Mouse (Mus musculus): ENCODE measurements around the gene Gtpbp1. TPM values are rescaled to one million over a fixed set of nuclear protein-coding genes. Genes with fewer than 3 reads are reported as not detected.

Gene Gtpbp1
- polyA plus RNA-seq, 1 experiment: 34.9 TPM

- H3K4me3 ChIP-seq (ENCODE audit: low read depth, low read length): no peak overlapping the region
- peaks cover 39% of the 10 kb centered on the region for H3K36me3 ChIP-seq (ENCODE audit: control insufficient read depth, insufficient read depth, low read length)
- no peaks in the 10 kb centered on the region for H3K27me3 ChIP-seq (ENCODE audit: control insufficient read depth, insufficient read depth, low read length)
- TF ChIP-seq CTCF (IDR thresholded peaks at IDR 0.05; ENCODE audit: extremely low read depth, insufficient read length, insufficient replicate concordance, low read depth, low read length): peak; percentile 58; the same call in 1 of the 2 replicates
- TF ChIP-seq POLR2A (IDR thresholded peaks at IDR 0.05; ENCODE audit: low read depth, low read length): no peak
- no peaks in the 10 kb centered on the region for H3K4me1 ChIP-seq (ENCODE audit: control insufficient read depth, insufficient read depth, insufficient read length, low read length)
- no peak overlapping the region for H3K27ac ChIP-seq (ENCODE audit: insufficient read depth, low read depth, low read length)
- 28% methylated on average over 1 of the region's 1 CpGs for WGBS
These were observed 32.8 kb downstream of the Gtpbp1 start for GRCm38 (mm10) chr15:79723439-79723838.

DNA sequence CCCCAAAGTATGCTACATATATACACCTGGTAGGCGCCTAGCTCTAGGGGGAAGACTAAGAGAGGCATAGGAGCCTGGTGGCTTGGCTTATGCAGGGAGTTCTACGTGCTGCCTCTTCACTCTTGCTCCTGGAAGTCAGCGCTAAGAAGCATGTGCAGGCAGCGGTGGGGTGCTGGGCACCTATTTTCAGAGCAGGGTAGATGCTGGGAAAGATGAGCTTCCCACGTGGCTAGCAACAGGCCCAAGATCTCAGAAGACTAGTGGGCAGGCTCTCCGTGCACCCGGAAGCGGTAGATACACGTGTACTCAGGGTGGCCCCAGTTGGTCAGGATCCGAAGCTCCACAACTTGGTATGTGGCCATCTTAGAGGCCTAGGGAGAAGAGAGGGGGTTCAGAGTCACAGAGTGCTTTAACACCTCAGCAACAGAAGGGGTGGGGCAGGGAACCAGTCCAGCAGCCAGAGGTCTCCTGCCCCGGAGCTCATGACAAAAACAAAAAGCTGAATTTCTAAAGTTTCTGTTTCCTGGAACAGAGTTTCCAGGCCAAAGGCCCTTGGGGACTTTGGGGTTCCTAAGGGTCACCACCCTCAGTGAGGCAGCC is 34.6 kb downstream of the Gtpbp1 start:
- Histone ChIP-seq H3K36me3 (ENCODE audit: control insufficient read depth, insufficient read depth, low read length) (peaks cover 31% of the 10 kb centered on the region), H3K4me1 (ENCODE audit: control insufficient read depth, insufficient read depth, insufficient read length, low read length) (0 out of 2 replicates have a peak, but pooled peaks cover 2% of the 10 kb centered on the region), H3K27me3 (ENCODE audit: control insufficient read depth, insufficient read depth, low read length) (no peaks in the 10 kb centered on the region), H3K4me3 (ENCODE audit: low read depth, low read length) (no peak overlapping the region), H3K27ac (ENCODE audit: insufficient read depth, low read depth, low read length) (no peak overlapping the region)
- TF ChIP-seq CTCF (IDR thresholded peaks at IDR 0.05; ENCODE audit: extremely low read depth, insufficient read length, insufficient replicate concordance, low read depth, low read length): no peak
- no peak for TF ChIP-seq POLR2A (IDR thresholded peaks at IDR 0.05; ENCODE audit: low read depth, low read length)
- 85% methylated on average over 11 of the region's 11 CpGs for WGBS

- H3K27ac ChIP-seq (ENCODE audit: insufficient read depth, low read depth, low read length): no peak overlapping the region
- TF ChIP-seq CTCF (IDR thresholded peaks at IDR 0.05; ENCODE audit: extremely low read depth, insufficient read length, insufficient replicate concordance, low read depth, low read length): no peak
- TF ChIP-seq POLR2A (IDR thresholded peaks at IDR 0.05; ENCODE audit: low read depth, low read length): no peak
- 0 out of 2 replicates have a peak, but pooled peaks cover 2% of the 10 kb centered on the region for H3K4me1 ChIP-seq (ENCODE audit: control insufficient read depth, insufficient read depth, insufficient read length, low read length)
- 97% methylated on average over 6 of the region's 6 CpGs for WGBS
- peaks cover 25% of the 10 kb centered on the region for H3K36me3 ChIP-seq (ENCODE audit: control insufficient read depth, insufficient read depth, low read length)
- H3K27me3 ChIP-seq (ENCODE audit: control insufficient read depth, insufficient read depth, low read length): no peaks in the 10 kb centered on the region
- H3K4me3 ChIP-seq (ENCODE audit: low read depth, low read length): no peak overlapping the region
These were observed 37.2 kb downstream of the Gtpbp1 start for GRCm38 (mm10) chr15:79727840-79728239.

GRCm38 (mm10) chr15:79728311-79728710 is 37.7 kb downstream of the Gtpbp1 start:
- H3K4me1 ChIP-seq (ENCODE audit: control insufficient read depth, insufficient read depth, insufficient read length, low read length): 0 out of 2 replicates have a peak, but pooled peaks cover 2% of the 10 kb centered on the region
- TF ChIP-seq CTCF (IDR thresholded peaks at IDR 0.05; ENCODE audit: extremely low read depth, insufficient read length, insufficient replicate concordance, low read depth, low read length) (no peak), POLR2A (IDR thresholded peaks at IDR 0.05; ENCODE audit: low read depth, low read length) (no peak)
- no peak overlapping the region for H3K27ac ChIP-seq (ENCODE audit: insufficient read depth, low read depth, low read length)
- peaks cover 26% of the 10 kb centered on the region for H3K36me3 ChIP-seq (ENCODE audit: control insufficient read depth, insufficient read depth, low read length)
- no peak overlapping the region for H3K4me3 ChIP-seq (ENCODE audit: low read depth, low read length)
- 91% methylated on average over 5 of the region's 5 CpGs for WGBS
- H3K27me3 ChIP-seq (ENCODE audit: control insufficient read depth, insufficient read depth, low read length): no peaks in the 10 kb centered on the region

GRCm38 (mm10) chr15:79728731-79729388 is 38.2 kb downstream of the Gtpbp1 start:
- Histone ChIP-seq H3K4me3 (ENCODE audit: low read depth, low read length) (no peak overlapping the region), H3K36me3 (ENCODE audit: control insufficient read depth, insufficient read depth, low read length) (peaks cover 30% of the 10 kb centered on the region), H3K27me3 (ENCODE audit: control insufficient read depth, insufficient read depth, low read length) (no peaks in the 10 kb centered on the region), H3K27ac (ENCODE audit: insufficient read depth, low read depth, low read length) (no peak overlapping the region), H3K4me1 (ENCODE audit: control insufficient read depth, insufficient read depth, insufficient read length, low read length) (0 out of 2 replicates have a peak, but pooled peaks cover 2% of the 10 kb centered on the region)
- TF ChIP-seq CTCF (IDR thresholded peaks at IDR 0.05; ENCODE audit: extremely low read depth, insufficient read length, insufficient replicate concordance, low read depth, low read length) (no peak), POLR2A (IDR thresholded peaks at IDR 0.05; ENCODE audit: low read depth, low read length) (no peak)
- 32% methylated on average over 10 of the region's 10 CpGs for WGBS

GRCm38 (mm10) chr15:79731554-79731953 is 40.9 kb downstream of the Gtpbp1 start:
- Histone ChIP-seq H3K36me3 (ENCODE audit: control insufficient read depth, insufficient read depth, low read length) (peaks cover 23% of the 10 kb centered on the region), H3K4me3 (ENCODE audit: low read depth, low read length) (no peak overlapping the region), H3K27me3 (ENCODE audit: control insufficient read depth, insufficient read depth, low read length) (no peaks in the 10 kb centered on the region), H3K4me1 (ENCODE audit: control insufficient read depth, insufficient read depth, insufficient read length, low read length) (0 out of 2 replicates have a peak, but pooled peaks cover 2% of the 10 kb centered on the region), H3K27ac (ENCODE audit: insufficient read depth, low read depth, low read length) (no peak overlapping the region)
- TF ChIP-seq POLR2A (IDR thresholded peaks at IDR 0.05; ENCODE audit: low read depth, low read length) (no peak), CTCF (IDR thresholded peaks at IDR 0.05; ENCODE audit: extremely low read depth, insufficient read length, insufficient replicate concordance, low read depth, low read length) (no peak)
- WGBS: 87% methylated on average over 7 of the region's 7 CpGs

DNA sequence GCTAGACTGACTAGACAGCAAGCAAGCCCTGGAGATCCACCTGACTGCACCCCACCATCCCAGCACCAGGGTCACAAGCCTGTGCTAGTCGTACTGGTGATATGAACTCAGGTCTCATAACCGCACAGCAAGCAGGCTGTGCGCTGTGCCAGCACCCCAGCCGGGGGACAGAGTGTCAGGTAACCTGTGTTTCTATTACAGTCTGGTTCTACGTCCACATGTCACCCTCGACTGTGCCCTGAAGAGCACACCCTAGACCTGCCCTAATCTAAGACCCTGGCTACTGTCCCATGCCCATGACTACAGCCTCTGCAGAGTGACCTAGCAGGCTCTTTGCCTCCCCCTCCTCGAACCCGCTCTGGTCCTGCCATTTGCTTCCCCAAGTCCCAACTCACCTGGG is 42.5 kb downstream of the Gtpbp1 start:
- Histone ChIP-seq H3K27ac (ENCODE audit: insufficient read depth, low read depth, low read length) (no peak overlapping the region), H3K4me1 (ENCODE audit: control insufficient read depth, insufficient read depth, insufficient read length, low read length) (peaks cover 2% of the 10 kb centered on the region; the same call in 1 of the 2 replicates), H3K36me3 (ENCODE audit: control insufficient read depth, insufficient read depth, low read length) (peaks cover 21% of the 10 kb centered on the region), H3K27me3 (ENCODE audit: control insufficient read depth, insufficient read depth, low read length) (no peaks in the 10 kb centered on the region), H3K4me3 (ENCODE audit: low read depth, low read length) (no peak overlapping the region)
- 95% methylated on average over 8 of the region's 8 CpGs for WGBS
- TF ChIP-seq CTCF (IDR thresholded peaks at IDR 0.05; ENCODE audit: extremely low read depth, insufficient read length, insufficient replicate concordance, low read depth, low read length): no peak
- no peak for TF ChIP-seq POLR2A (IDR thresholded peaks at IDR 0.05; ENCODE audit: low read depth, low read length)

Measured in small intestine, adult 2 months (tissue).